Mouse (Mus musculus): ENCODE measurements around the gene Ptprn2.

Gene Ptprn2

DNA sequence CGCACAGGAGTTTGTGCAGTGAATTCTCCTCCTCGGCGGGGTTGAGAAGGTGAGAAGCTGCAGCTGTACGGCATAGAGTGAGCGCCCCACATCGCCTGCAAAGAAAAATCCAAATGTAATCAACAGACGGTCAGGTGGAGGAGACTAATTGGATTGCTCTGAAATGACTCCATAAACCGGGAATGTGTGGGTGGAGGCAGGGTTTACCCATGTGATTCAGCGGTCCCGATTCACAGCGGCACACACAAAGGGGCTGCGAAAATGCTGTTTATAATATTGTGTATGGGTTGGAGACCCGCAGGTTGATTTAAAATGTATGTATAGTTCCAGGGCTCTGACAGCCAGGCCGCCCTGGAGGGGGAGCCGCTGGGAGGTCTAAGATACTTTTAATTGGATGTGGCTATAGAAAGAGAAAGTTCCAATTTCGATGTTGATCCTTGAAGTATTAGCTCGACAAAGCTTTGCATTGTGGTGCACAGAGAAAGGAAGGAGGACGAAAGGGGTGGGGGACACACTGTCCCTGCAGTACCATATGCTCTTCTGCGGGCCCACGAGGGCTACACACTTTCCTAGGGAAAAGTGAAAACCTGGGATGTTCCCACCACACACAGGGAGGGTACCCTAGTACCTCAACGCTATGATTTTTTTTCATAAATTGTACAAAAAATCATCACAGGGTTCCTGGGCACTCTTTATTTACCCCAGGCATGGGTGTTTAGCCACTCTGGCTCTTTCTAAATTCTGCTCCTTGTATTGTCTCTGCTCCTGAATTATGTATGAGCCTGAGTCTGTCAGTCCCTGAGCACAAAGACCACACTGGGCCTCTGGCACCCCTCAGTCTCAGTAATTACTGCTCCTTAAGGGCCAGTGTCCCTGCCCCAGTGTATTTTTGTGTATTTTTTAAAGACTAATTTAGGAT, 568.6 kb downstream of the Ptprn2 start:
- in situ Hi-C loops (cut with MboI, MseI) = no loop called here

DNA sequence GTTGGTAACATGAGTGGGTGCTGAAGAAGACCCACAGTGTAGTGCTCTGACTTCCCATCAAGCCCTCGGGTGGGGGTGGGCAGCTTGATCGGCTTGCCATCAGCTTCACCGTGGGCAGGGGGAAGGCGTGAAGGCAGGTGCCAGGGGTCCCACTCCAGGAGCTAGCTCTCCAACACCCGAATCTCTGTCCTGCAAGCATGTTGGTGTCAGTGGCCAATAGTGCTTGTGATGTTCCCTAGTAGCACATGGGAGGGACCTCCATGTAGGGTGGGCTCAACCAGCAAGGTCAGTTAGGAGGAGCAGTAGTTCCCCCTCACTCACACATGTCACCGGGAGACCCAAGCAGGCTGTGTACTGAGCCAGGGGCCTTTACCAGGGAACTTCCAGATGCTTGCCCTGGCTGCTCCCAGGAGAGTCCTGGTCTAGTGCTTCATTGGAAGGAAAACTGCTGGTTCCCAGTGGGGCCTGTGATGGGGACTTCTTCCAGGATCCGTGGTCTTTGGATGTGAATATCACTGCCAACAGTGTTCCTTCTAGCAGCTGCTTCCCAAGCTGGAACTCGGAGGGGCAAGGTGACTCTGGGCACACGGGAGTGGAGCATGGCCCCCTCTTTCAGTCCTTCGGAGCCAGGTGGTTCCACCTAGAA, 569.5 kb downstream of the Ptprn2 start:
- in situ Hi-C loops (cut with MboI, MseI) = no loop called here

GRCm38 (mm10) chr12:117058184-117058958, 572.9 kb downstream of the Ptprn2 start:
- in situ Hi-C loops (cut with MboI, MseI) = no loop called here

GRCm38 (mm10) chr12:117058975-117059374, 573.5 kb downstream of the Ptprn2 start:
- in situ Hi-C loops (cut with MboI, MseI) = no loop called here

GRCm38 (mm10) chr12:117077664-117078063, 592.1 kb downstream of the Ptprn2 start:
- in situ Hi-C loops (cut with MboI, MseI) = loop anchor here (25.0 kb wide), 1 partner anchor 1460 kb away; no protein-coding TSS in a partner anchor

GRCm38 (mm10) chr12:117078945-117079344, 593.4 kb downstream of the Ptprn2 start:
- in situ Hi-C loops (cut with MboI, MseI) = loop anchor here (25.0 kb wide), 1 partner anchor 1458 kb away; no protein-coding TSS in a partner anchor

DNA sequence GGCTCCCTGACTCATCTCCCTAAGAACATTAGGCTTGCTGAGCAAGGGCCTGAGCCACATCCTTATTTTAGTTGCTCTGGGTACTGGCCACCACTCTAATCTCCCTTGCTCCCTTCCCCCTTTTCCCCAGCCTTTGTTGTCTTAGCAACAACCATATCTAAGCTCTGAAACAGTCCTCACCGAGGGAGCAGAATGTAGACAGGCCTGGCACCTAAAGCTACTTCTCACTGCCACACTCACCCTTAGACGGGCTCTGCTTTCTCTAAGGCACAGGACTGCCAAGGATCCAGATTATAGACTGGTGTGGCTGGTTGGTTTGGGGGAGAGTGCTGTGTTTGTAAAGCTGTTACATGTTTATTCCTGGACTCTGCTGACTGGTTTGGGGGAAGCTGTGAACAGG, 594.2 kb downstream of the Ptprn2 start:
- in situ Hi-C loops (cut with MboI, MseI) = loop anchor here (25.0 kb wide), 1 partner anchor 1458 kb away; no protein-coding TSS in a partner anchor

- in situ Hi-C loops (cut with MboI, MseI) = loop anchor here (25.0 kb wide), 1 partner anchor 1453 kb away; no protein-coding TSS in a partner anchor
Measured at GRCm38 (mm10) chr12:117083856-117084701, 598.6 kb downstream of the Ptprn2 start.

DNA sequence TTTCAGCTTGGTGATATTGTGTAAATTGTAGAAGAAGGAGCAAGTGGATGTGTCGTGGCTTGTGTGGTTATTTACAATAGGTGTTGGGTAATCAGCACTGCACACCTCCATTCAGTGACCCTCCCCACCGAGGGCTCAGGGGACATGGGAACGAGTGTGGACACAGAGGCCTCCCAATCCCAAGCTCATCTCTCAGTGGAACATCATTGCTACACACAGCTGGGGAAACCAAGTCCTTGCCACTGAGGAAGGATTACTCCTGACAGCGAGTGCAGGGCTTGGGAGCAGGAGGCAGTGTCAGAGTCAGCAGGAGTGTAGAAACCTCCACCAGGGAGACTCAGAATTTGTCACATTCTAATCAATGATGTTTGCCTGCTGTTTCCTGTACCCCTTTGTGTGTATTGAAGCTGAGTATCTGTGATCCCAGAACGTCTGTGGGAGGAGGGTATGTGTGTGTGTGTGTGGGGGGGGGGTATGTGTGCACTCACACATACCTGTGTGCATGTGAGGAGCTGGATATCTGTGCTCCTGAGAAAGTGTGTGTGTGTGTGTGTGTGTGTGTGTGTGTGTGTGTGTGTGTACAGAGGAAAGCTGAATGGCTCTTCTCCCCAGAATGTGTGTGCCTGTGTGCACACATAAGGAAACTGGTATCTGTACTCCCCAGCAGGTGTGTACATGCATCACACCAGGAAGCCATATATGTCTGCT, 599.3 kb downstream of the Ptprn2 start:
- in situ Hi-C loops (cut with MboI, MseI) = loop anchor here (25.0 kb wide), 1 partner anchor 1452 kb away; no protein-coding TSS in a partner anchor

- in situ Hi-C loops (cut with MboI, MseI) = loop anchor here (25.0 kb wide), 1 partner anchor 1452 kb away; no protein-coding TSS in a partner anchor
Measured at GRCm38 (mm10) chr12:117085661-117086335, 600.3 kb downstream of the Ptprn2 start.

GRCm38 (mm10) chr12:117092345-117093107, 607.0 kb downstream of the Ptprn2 start:
- in situ Hi-C loops (cut with MboI, MseI) = loop anchor here (25.0 kb wide), 1 partner anchor 1445 kb away; no protein-coding TSS in a partner anchor

- in situ Hi-C loops (cut with MboI, MseI) = loop anchor here (25.0 kb wide), 1 partner anchor 1441 kb away; no protein-coding TSS in a partner anchor
Measured at GRCm38 (mm10) chr12:117095941-117096340, 610.4 kb downstream of the Ptprn2 start.

GRCm38 (mm10) chr12:117098295-117098694, 612.8 kb downstream of the Ptprn2 start:
- in situ Hi-C loops (cut with MboI, MseI) = loop anchor here (25.0 kb wide), 1 partner anchor 1439 kb away; no protein-coding TSS in a partner anchor

- in situ Hi-C loops (cut with MboI, MseI) = no loop called here
Measured at GRCm38 (mm10) chr12:117106696-117107095, 621.2 kb downstream of the Ptprn2 start.

GRCm38 (mm10) chr12:117107143-117107616, 621.7 kb downstream of the Ptprn2 start:
- in situ Hi-C loops (cut with MboI, MseI) = no loop called here

GRCm38 (mm10) chr12:117115254-117115865, 629.8 kb downstream of the Ptprn2 start:
- in situ Hi-C loops (cut with MboI, MseI) = no loop called here

DNA sequence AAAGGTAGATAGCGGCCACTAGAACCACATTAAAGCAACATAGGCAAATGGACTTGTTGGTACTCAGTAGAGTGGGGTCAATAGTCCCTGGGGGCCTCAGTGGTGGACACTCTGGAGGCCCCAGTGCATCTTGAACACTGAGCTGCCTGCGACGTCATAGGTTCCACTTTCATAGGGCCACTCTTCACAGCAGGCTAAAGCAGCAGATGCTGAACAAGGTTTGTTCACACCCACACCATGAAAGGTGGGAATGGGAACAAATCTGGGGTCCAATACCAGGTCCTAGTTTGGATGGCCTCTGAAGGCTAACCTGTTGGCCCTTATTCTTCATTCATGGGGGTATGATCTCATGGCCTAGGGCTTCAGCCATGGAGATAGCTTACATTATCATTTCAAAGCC, 641.6 kb downstream of the Ptprn2 start:
- in situ Hi-C loops (cut with MboI, MseI) = no loop called here

GRCm38 (mm10) chr12:117127485-117127884, 642.0 kb downstream of the Ptprn2 start:
- in situ Hi-C loops (cut with MboI, MseI) = no loop called here
